Mouse (Mus musculus) limb, embryonic 13.5 days (tissue): Measurements from ENCODE around the gene Pir. TPM values are rescaled to one million over a fixed set of nuclear protein-coding genes. Genes with fewer than 3 reads are reported as not detected.
A peak's percentile ranks its signal among the peaks of the same experiment; 100 is the strongest.

Source experiments
- ATAC-seq: fragments of 200-750 bp; cut with Nextera tagmentation; 2 replicates; pipeline ENCODE4 v1.8.0; 2017; ENCODE audit warnings: low read depth, moderate number of reproducible peaks, moderate TSS enrichment; ENCODE audit not compliant: low FRiP score
- H3K27ac ChIP-seq: fragments of 300-500 bp; sonication (generic); 2 replicates; pipeline ENCODE4 v1.5.1; 2015; ENCODE audit warnings: inconsistent platforms, mild to moderate bottlenecking, moderate library complexity
- H3K27me3 ChIP-seq: fragments of 300-500 bp; sonication (generic); 2 replicates; pipeline ENCODE4 v1.6.1; 2015; ENCODE audit warnings: mild to moderate bottlenecking, inconsistent platforms
- H3K36me3 ChIP-seq: fragments of 300-500 bp; sonication (generic); 2 replicates; pipeline ENCODE4 v1.6.1; 2015; ENCODE audit warnings: inconsistent platforms, mild to moderate bottlenecking, moderate library complexity
- H3K4me1 ChIP-seq: fragments of 300-500 bp; sonication (generic); 2 replicates; pipeline ENCODE4 v1.6.1; 2015; ENCODE audit warnings: inconsistent platforms
- H3K4me2 ChIP-seq: fragments of 300-500 bp; sonication (generic); replicated peaks from 2 replicates; pipeline ENCODE4 v1.6.1; 2015; ENCODE audit warnings: inconsistent platforms, mild to moderate bottlenecking, moderate library complexity
- H3K4me3 ChIP-seq: fragments of 300-500 bp; sonication (generic); 2 replicates; pipeline ENCODE4 v1.5.1; 2015; ENCODE audit warnings: moderate library complexity, mild to moderate bottlenecking, inconsistent platforms
- H3K9ac ChIP-seq: fragments of 300-500 bp; sonication (generic); 2 replicates; pipeline ENCODE4 v1.6.1; 2015; ENCODE audit warnings: mild to moderate bottlenecking, inconsistent platforms
- H3K9me3 ChIP-seq: fragments of 300-500 bp; sonication (generic); 2 replicates; pipeline ENCODE4 v1.6.1; 2016; ENCODE audit warnings: inconsistent platforms
- WGBS: fragments of 180-500 bp; shearing (Covaris S2); methylation state at CpG from one replicate; pipeline ENCODE4 v1.1.7; 2015; 5-methylcytosine and 5-hydroxymethylcytosine counted together
- polyA plus RNA-seq: library from polyadenylated mRNA; unstranded; fragments of >200 nt; fragmentation: Nextera tagmentation; extraction: Ambion mirVana; gene quantifications from 2 replicates; pipeline ENCODE4 v1.2.1, GENCODE M21; 2015

Pir gene
- polyA plus RNA-seq, 1 experiment from 2014 or later = 7.0 TPM

DNA sequence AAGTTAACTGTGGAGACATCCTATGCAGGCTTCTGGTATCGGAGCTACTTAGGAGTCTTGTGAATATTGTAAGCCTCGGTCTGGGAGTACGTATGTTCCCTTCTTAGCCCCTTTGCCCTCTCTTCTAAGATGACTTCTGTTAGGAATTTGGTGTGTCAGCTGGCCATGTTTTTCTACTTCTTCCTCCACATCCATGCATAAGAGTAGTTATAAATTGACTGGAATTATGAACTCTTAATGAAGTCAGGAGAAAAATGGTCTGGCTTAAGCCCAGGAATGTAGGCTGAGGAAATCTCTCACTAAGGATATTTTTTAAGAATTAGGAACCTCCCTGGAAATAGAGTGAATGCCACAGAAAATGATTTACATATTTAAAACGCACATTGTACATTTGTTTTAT, 69.4 kb downstream of the Pir start:
- H3K4me3 ChIP-seq = no peak overlapping the region
- no peaks in the 10 kb centered on the region for H3K4me1 ChIP-seq
- no peaks in the 10 kb centered on the region for H3K9me3 ChIP-seq
- no peaks in the 10 kb centered on the region for H3K36me3 ChIP-seq
- ATAC-seq = no peak
- H3K4me2 ChIP-seq = no peak overlapping the region
- peaks cover 6% of the 10 kb centered on the region; the same call in 1 of the 2 replicates for H3K27me3 ChIP-seq
- H3K27ac ChIP-seq = no peak overlapping the region
- WGBS = 85% methylated on average over 4 of the region's 4 CpGs
- no peak overlapping the region for H3K9ac ChIP-seq

- H3K27me3 ChIP-seq = 0 out of 2 replicates have a peak, but pooled peaks cover 3% of the 10 kb centered on the region
- no peak overlapping the region for H3K27ac ChIP-seq
- no peaks in the 10 kb centered on the region for H3K36me3 ChIP-seq
- WGBS = 76% methylated on average over 4 of the region's 4 CpGs
- no peaks in the 10 kb centered on the region for H3K4me1 ChIP-seq
- no peak overlapping the region for H3K9ac ChIP-seq
- H3K4me2 ChIP-seq = no peak overlapping the region
- no peaks in the 10 kb centered on the region for H3K9me3 ChIP-seq
- ATAC-seq = no peak
- no peak overlapping the region for H3K4me3 ChIP-seq
Measured at GRCm38 (mm10) chrX:164345359-164345938, 76.3 kb downstream of the Pir start.

GRCm38 (mm10) chrX:164348937-164349336, 79.8 kb downstream of the Pir start:
- Histone ChIP-seq H3K9ac (no peak overlapping the region), H3K4me1 (no peaks in the 10 kb centered on the region), H3K4me2 (no peak overlapping the region), H3K9me3 (no peaks in the 10 kb centered on the region), H3K27me3 (0 out of 2 replicates have a peak, but pooled peaks cover 3% of the 10 kb centered on the region), H3K27ac (no peak overlapping the region), H3K4me3 (no peak overlapping the region), H3K36me3 (no peaks in the 10 kb centered on the region)
- WGBS = 77% methylated on average over 3 of the region's 3 CpGs
- ATAC-seq = no peak

DNA sequence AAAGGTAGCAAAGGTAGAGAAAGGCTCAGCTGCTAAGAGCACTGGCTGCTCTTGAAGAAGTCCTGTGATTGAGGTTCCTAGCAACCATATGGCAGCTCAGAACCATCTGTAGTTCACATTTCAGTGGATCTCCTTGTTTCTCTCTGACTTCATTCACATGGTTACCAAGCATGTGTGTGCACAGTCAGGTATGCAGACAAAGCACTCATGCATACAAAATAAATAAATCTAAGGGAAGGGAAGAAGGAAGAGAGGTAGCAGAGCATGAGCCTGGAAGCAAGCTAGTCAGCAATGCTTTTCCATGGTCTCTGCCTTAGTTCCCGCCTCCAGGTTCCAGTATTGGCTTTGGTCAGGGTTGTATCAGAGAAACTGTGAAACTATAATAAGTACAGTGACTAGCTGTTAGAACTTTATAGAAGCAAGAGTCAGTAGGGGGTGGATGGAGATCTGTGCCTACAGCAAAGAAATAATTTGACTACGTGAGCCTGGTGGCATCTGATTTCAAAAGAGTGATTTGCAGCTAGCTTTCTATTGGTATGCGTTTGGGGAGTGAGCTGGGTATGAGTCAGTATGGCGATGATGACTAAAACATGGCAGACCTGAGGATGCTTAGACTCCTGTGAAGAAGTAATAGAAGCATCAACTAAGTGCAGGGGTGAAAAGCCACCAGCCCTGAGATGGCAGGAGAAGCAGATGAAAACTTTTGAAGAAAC, 96.1 kb downstream of the Pir start:
- ATAC-seq = no peak
- 58% methylated on average over 4 of the region's 4 CpGs for WGBS
- no peaks in the 10 kb centered on the region for H3K36me3 ChIP-seq
- H3K27ac ChIP-seq = no peak overlapping the region
- H3K9me3 ChIP-seq = no peaks in the 10 kb centered on the region
- no peak overlapping the region for H3K4me3 ChIP-seq
- H3K9ac ChIP-seq = no peak overlapping the region
- no peaks in the 10 kb centered on the region for H3K4me1 ChIP-seq
- H3K4me2 ChIP-seq = no peak overlapping the region
- no peaks in the 10 kb centered on the region; the same call in 1 of the 2 replicates for H3K27me3 ChIP-seq

- H3K4me3 ChIP-seq = no peak overlapping the region
- 0 out of 2 replicates have a peak, but pooled peaks cover 8% of the 10 kb centered on the region for H3K4me1 ChIP-seq
- no peaks in the 10 kb centered on the region for H3K36me3 ChIP-seq
- H3K4me2 ChIP-seq = no peak overlapping the region
- no peaks in the 10 kb centered on the region for H3K9me3 ChIP-seq
- ATAC-seq = no peak
- 83% methylated on average over 3 of the region's 3 CpGs for WGBS
- no peak overlapping the region for H3K27ac ChIP-seq
- H3K9ac ChIP-seq = no peak overlapping the region
- H3K27me3 ChIP-seq = 0 out of 2 replicates have a peak, but pooled peaks cover 7% of the 10 kb centered on the region
Measured at GRCm38 (mm10) chrX:164370576-164370975, 101.4 kb downstream of the Pir start.

- H3K4me2 ChIP-seq = peak within 1 kb of the TSS; percentile 30
- no peaks in the 10 kb centered on the region for H3K36me3 ChIP-seq
- peak; percentile 57; the same call in 1 of the 2 replicates for ATAC-seq
- no peak within 1 kb of the TSS for H3K4me3 ChIP-seq
- no peak within 1 kb of the TSS for H3K9ac ChIP-seq
- no peaks in the 10 kb centered on the region for H3K9me3 ChIP-seq
- 0 out of 2 replicates have a peak, but pooled peaks cover 7% of the 10 kb centered on the region for H3K27me3 ChIP-seq
- H3K4me1 ChIP-seq = 0 out of 2 replicates have a peak, but pooled peaks cover 8% of the 10 kb centered on the region
- no peak within 1 kb of the TSS for H3K27ac ChIP-seq
- 15% methylated on average over 3 of the region's 3 CpGs for WGBS
Measured at GRCm38 (mm10) chrX:164373081-164373480, 103.9 kb downstream of the Pir start, which contains the start of gene Vegfd. TSS of gene Vegfd (plus strand) at chrX:164373378.

- H3K4me2 ChIP-seq = 0 out of 2 replicates have a peak overlapping the region, but pooled peaks have one; percentile 3
- no peak overlapping the region for H3K9ac ChIP-seq
- H3K36me3 ChIP-seq = no peaks in the 10 kb centered on the region
- WGBS = 25% methylated on average over 5 of the region's 5 CpGs
- 0 out of 2 replicates have a peak, but pooled peaks cover 8% of the 10 kb centered on the region for H3K4me1 ChIP-seq
- H3K27ac ChIP-seq = no peak overlapping the region
- H3K9me3 ChIP-seq = no peaks in the 10 kb centered on the region
- ATAC-seq = no peak
- peaks cover 10% of the 10 kb centered on the region; the same call in 1 of the 2 replicates for H3K27me3 ChIP-seq
- no peak overlapping the region for H3K4me3 ChIP-seq
Measured at GRCm38 (mm10) chrX:164374586-164374985, 105.4 kb downstream of the Pir start.

GRCm38 (mm10) chrX:164379721-164380120, 110.5 kb downstream of the Pir start:
- H3K27me3 ChIP-seq = peaks cover 20% of the 10 kb centered on the region; the same call in 1 of the 2 replicates

GRCm38 (mm10) chrX:164381618-164382408, 112.6 kb downstream of the Pir start:
- peak; percentile 98 for ATAC-seq
- no peak overlapping the region for H3K27ac ChIP-seq
- no peak overlapping the region; the same call in 1 of the 2 replicates for H3K9ac ChIP-seq
- H3K4me2 ChIP-seq = peak overlapping the region; percentile 67
- WGBS = 16% methylated on average over 28 of the region's 33 CpGs
- peaks cover 15% of the 10 kb centered on the region; the same call in 1 of the 2 replicates for H3K27me3 ChIP-seq
- no peaks in the 10 kb centered on the region for H3K9me3 ChIP-seq
- H3K36me3 ChIP-seq = no peaks in the 10 kb centered on the region
- H3K4me3 ChIP-seq = peak overlapping the region; percentile 42
- H3K4me1 ChIP-seq = no peaks in the 10 kb centered on the region

More at GRCm38 (mm10) chrX:164379721-164380120, 110.5 kb downstream of the Pir start:
- Histone ChIP-seq H3K36me3 (no peaks in the 10 kb centered on the region), H3K4me1 (0 out of 2 replicates have a peak, but pooled peaks cover 4% of the 10 kb centered on the region), H3K4me3 (no peak overlapping the region), H3K9me3 (no peaks in the 10 kb centered on the region), H3K4me2 (no peak overlapping the region), H3K9ac (no peak overlapping the region), H3K27ac (no peak overlapping the region)
- 83% methylated on average over 4 of the region's 4 CpGs for WGBS
- no peak for ATAC-seq

- ATAC-seq = no peak
- Histone ChIP-seq H3K9ac (no peak overlapping the region), H3K4me2 (no peak overlapping the region), H3K27ac (no peak overlapping the region), H3K9me3 (no peaks in the 10 kb centered on the region), H3K36me3 (no peaks in the 10 kb centered on the region), H3K4me3 (no peak overlapping the region), H3K27me3 (peaks cover 9% of the 10 kb centered on the region; the same call in 1 of the 2 replicates), H3K4me1 (no peaks in the 10 kb centered on the region)
- WGBS = 69% methylated on average over 4 of the region's 4 CpGs
Measured at GRCm38 (mm10) chrX:164394091-164394490, 124.9 kb downstream of the Pir start.

DNA sequence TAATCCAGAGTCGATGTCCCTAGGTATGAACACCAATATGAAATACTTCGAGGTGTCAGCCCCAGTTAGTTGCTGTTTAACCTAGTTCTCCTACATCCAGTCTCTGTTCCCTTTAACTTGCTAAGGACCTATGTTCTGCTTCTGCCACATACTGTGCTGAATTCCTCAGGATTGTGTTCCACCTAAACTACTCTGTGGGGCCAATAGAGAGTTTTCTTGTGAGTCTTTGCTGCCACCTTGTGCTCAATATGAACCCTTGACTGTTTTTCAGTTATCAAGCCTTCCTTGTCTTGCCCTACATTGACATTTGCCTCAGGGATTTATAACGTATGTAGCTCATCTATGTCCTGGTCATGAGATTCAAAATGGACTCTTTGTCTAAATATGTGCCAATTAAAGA, 129.3 kb downstream of the Pir start:
- Histone ChIP-seq H3K4me2 (no peak overlapping the region), H3K4me3 (no peak overlapping the region), H3K36me3 (no peaks in the 10 kb centered on the region), H3K27ac (no peak overlapping the region), H3K4me1 (no peaks in the 10 kb centered on the region), H3K9ac (no peak overlapping the region), H3K27me3 (peaks cover 7% of the 10 kb centered on the region; the same call in 1 of the 2 replicates), H3K9me3 (no peaks in the 10 kb centered on the region)
- ATAC-seq = peak; percentile 54
- 61% methylated on average over 3 of the region's 3 CpGs for WGBS
